Mouse (Mus musculus) lung, adult 2 months (tissue): ENCODE results near the gene Ryr1.

Experiments
- CTCF ChIP-seq: fragments of 200-500 bp; IDR thresholded peaks from 2 replicates; pipeline ENCODE4 v1.5.1; 2011; ENCODE audit warnings: mild to moderate bottlenecking, low read length, control low read depth; ENCODE audit not compliant: insufficient read depth
- POLR2A ChIP-seq: fragments of 200-500 bp; IDR thresholded peaks from 2 replicates; pipeline ENCODE4 v1.6.1; 2011; ENCODE audit warnings: low read depth, mild to moderate bottlenecking, control low read depth, low read length, borderline replicate concordance; ENCODE audit errors: extremely low read depth

GRCm38 (mm10) chr7:29124970-29125369 is at the start of gene Ryr1:
- no peak for TF ChIP-seq POLR2A
- no peak for TF ChIP-seq CTCF
